Mouse (Mus musculus) neural tube, embryonic 15.5 days (tissue): ENCODE measurements around the gene Hsd17b11. TPM values are rescaled to one million over a fixed set of nuclear protein-coding genes. Genes with fewer than 3 reads are reported as not detected.

Experiments used
- ATAC-seq: fragments of 200-750 bp; cut with Nextera tagmentation; 2 replicates; pipeline ENCODE4 v1.8.0; 2017; ENCODE audit warnings: mild to moderate bottlenecking, moderate TSS enrichment, moderate library complexity; ENCODE audit not compliant: low FRiP score
- H3K27ac ChIP-seq: fragments of 300-500 bp; sonication (generic); replicated peaks from 2 replicates; pipeline ENCODE4 v1.5.1; 2015; ENCODE audit warnings: mild to moderate bottlenecking, inconsistent platforms
- H3K27me3 ChIP-seq: fragments of 300-500 bp; sonication (generic); replicated peaks from 2 replicates; pipeline ENCODE4 v1.6.1; 2015; ENCODE audit warnings: inconsistent platforms
- H3K36me3 ChIP-seq: fragments of 300-500 bp; sonication (generic); 2 replicates; pipeline ENCODE4 v1.6.1; 2015; ENCODE audit warnings: inconsistent platforms
- H3K4me1 ChIP-seq: fragments of 300-500 bp; sonication (generic); 2 replicates; pipeline ENCODE4 v1.6.1; 2015; ENCODE audit warnings: inconsistent platforms
- H3K4me2 ChIP-seq: fragments of 300-500 bp; sonication (generic); 2 replicates; pipeline ENCODE4 v1.6.1; 2015; ENCODE audit warnings: inconsistent platforms, mild to moderate bottlenecking, moderate library complexity
- H3K4me3 ChIP-seq: fragments of 300-500 bp; sonication (generic); replicated peaks from 2 replicates; pipeline ENCODE4 v1.5.1; 2015; ENCODE audit warnings: mild to moderate bottlenecking, inconsistent platforms
- H3K9ac ChIP-seq: fragments of 300-500 bp; sonication (generic); replicated peaks from 2 replicates; pipeline ENCODE4 v1.6.1; 2015; ENCODE audit warnings: mild to moderate bottlenecking, inconsistent platforms
- H3K9me3 ChIP-seq: fragments of 300-500 bp; sonication (generic); replicated peaks from 2 replicates; pipeline ENCODE4 v1.6.1; 2016; ENCODE audit warnings: inconsistent platforms
- WGBS: fragments of 180-500 bp; shearing (Covaris S2); methylation state at CpG from one replicate; pipeline ENCODE4 v1.1.7; 2015; ENCODE audit warnings: mixed read lengths; 5-methylcytosine and 5-hydroxymethylcytosine counted together
- polyA plus RNA-seq: library from polyadenylated mRNA; unstranded; fragments of >200 nt; fragmentation: Nextera tagmentation; extraction: Ambion mirVana; gene quantifications from 2 replicates; pipeline ENCODE4 v1.2.1, GENCODE M21; 2015

Hsd17b11 gene
- polyA plus RNA-seq = 4.3 TPM in 2 replicates

DNA sequence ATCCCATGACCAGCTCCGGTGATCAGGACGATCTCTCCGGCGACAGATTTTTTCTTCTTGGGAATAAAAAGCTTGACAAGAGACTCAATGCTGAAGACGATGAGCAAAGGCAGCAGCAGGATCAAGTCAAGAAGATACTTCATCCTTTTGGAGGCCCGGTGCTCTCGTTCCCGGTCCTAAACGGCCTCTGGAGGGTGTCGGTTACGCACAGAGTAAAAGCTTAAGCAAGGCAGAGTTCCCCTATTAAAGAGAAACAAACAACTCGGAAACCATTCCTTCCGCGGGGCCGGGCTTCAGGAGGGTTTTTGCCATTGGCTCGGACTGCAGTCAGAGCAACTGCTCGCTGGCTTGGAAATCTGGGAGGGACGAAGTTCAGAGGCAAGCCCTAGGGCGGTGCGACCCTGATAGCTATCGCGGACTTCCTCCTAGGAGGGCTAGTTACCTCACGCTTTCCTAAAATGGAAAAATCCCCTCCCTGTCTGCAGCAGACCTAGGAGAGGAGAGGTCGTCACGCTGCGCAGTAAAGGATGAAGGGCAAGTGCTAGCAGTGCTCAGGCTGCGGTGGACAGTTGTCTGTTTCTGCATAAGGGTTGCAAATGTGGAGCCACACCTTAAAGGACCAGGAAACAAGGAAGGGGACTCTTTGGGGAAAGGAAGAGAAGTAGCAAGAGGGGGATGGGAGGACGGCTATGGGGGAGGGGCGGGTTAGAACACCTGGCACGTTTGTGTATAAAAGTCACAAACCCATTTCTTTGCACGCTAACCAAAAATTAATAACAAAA, at the start of gene Hsd17b11:
Hsd17b11 (minus strand) TSS at position 323 of the 782 bp plus-strand sequence.
- Histone ChIP-seq H3K27ac (peak within 1 kb of the TSS; percentile 79), H3K36me3 (no peaks in the 10 kb centered on the region), H3K4me1 (peaks cover 28% of the 10 kb centered on the region), H3K4me2 (peak within 1 kb of the TSS; percentile 91), H3K9ac (peak within 1 kb of the TSS; percentile 58), H3K4me3 (peak within 1 kb of the TSS; percentile 53), H3K9me3 (no peaks in the 10 kb centered on the region), H3K27me3 (0 out of 2 replicates have a peak, but pooled peaks cover 4% of the 10 kb centered on the region)
- peak; percentile 85 for ATAC-seq
- 2% methylated on average over 31 of the region's 31 CpGs for WGBS

DNA sequence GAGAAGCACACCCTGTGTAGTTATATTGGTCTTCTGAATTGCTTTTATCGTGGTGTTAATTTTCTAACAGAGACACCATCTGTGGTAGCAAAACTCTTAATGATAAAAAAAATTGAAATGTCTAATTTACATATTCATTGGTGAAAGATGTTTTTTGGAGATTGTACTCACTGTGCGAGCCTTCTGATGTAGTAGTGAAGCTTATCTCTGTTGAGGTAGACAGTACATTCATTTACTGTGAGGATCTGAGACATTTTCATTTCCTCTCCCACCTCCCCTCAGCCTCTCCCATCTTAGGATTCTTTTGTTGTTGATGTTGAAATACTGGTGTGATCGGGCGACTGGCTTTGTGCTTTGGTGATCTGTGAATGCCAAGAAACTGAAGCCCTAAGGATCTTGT, 49.3 kb upstream of the Hsd17b11 start:
- no peak overlapping the region for H3K4me3 ChIP-seq
- no peak for ATAC-seq
- H3K27me3 ChIP-seq = no peaks in the 10 kb centered on the region
- H3K27ac ChIP-seq = 0 out of 2 replicates have a peak overlapping the region, but pooled peaks have one; percentile 11
- H3K9me3 ChIP-seq = no peaks in the 10 kb centered on the region
- no peak overlapping the region for H3K4me2 ChIP-seq
- WGBS = 66% methylated on average over 4 of the region's 4 CpGs
- H3K9ac ChIP-seq = no peak overlapping the region
- peaks cover 14% of the 10 kb centered on the region for H3K4me1 ChIP-seq
- H3K36me3 ChIP-seq = no peaks in the 10 kb centered on the region

DNA sequence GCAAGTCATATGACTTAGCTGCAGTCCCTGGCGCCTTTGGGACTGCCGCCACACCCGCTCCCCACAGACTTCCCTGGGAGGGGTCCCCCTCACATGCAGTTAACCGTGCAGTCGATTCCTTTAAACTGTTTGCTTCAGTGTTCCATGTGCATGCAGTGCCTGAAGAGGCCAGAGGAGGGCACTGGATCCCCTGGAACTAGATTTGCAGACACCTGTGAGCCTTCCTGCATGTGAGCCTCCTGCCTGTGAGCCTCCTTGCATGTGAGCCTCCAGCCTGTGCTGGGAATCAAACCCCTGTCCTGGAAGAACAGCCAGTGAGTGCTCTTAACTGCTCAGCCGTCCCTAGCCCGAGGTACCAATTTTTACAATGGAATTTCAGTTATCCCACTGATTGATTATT, 47.0 kb upstream of the Hsd17b11 start:
- H3K36me3 ChIP-seq = peaks cover 6% of the 10 kb centered on the region
- no peak overlapping the region for H3K4me3 ChIP-seq
- peaks cover 6% of the 10 kb centered on the region for H3K4me1 ChIP-seq
- H3K4me2 ChIP-seq = no peak overlapping the region
- no peak for ATAC-seq
- no peaks in the 10 kb centered on the region for H3K9me3 ChIP-seq
- 88% methylated on average over 7 of the region's 7 CpGs for WGBS
- no peaks in the 10 kb centered on the region for H3K27me3 ChIP-seq
- H3K27ac ChIP-seq = no peak overlapping the region
- no peak overlapping the region for H3K9ac ChIP-seq

DNA sequence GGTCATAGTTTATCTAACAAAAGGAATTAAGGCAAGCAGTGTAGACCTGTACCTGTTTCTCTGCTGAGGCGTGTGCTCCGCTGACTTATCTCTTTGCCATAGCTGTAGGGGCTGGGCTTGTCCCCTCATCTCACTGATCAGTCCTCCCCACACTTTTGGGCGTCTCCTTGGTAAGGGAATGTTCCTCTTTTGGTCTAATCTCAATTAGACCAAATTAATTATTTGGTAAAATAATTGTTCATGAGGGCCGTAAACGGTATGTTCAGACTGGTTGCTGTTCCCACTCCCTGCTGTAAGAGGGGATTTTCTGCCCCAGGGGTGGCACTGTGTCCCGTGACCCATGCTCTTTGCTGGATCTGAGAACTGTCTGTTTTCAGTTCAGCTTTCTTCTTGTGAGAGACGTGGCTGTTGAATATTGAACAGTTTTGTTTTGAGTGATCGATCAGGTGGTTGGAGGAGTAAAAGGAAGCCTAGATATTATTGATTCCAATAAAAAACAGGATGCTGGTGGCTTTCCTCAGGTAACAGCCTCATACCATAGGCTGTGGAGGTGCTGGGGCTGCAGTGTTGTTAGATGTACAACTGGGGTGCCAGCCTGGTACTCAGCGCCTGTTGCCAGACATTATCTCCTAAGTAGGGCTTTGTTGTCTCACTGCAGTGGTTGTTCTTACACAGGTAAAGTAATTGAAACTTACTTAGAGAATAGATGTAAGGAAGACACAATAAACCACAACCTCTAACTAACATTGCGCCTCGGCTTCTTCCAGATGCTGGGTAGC, 41.2 kb upstream of the Hsd17b11 start:
- Histone ChIP-seq H3K4me1 (peaks cover 7% of the 10 kb centered on the region; the same call in 1 of the 2 replicates), H3K9me3 (no peaks in the 10 kb centered on the region), H3K9ac (no peak overlapping the region), H3K27me3 (no peaks in the 10 kb centered on the region), H3K27ac (no peak overlapping the region), H3K36me3 (peaks cover 39% of the 10 kb centered on the region), H3K4me2 (no peak overlapping the region), H3K4me3 (no peak overlapping the region)
- WGBS = 91% methylated on average over 11 of the region's 11 CpGs
- no peak for ATAC-seq

DNA sequence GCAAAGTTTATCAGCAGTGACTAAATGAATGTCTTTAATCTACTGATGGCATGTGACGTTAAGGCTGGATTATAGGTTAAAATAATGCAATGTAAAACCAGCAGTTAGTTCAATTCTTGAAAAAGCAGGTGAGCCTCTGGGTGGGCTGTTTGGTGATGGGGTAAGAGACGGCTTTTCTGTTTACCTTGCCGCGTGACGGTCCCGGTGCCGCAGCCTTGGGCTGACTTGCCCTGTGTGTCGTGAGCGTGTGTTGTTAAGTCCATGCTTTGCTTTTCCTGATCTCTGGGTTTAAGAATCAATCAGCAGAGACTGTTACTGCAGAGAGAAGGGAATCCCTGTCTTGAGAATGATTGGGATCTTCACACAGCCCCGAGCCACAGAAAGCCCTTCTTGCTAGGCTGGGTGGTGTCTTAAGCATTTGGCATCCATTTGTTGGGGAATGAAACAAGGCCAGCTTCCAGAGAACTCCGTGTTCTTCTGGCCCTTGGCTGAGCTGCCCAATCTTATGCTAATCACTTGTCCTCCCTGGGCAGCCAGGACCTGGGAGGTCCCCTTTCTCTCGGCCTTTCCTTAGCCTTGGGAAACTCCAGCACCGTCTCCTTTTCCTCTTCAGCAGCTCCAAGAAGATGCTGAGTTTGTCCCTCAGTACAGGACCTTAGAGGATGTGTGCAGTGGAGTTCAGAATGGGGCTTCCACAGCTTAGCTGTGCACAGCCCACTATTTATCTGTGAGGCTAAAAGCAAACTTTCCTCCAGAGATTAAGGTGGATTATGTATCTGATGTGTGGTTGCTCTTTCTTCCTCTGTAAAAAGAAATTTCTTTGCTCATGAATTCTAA, 40.4 kb upstream of the Hsd17b11 start:
- Histone ChIP-seq H3K9me3 (no peaks in the 10 kb centered on the region), H3K4me2 (no peak overlapping the region), H3K36me3 (peaks cover 39% of the 10 kb centered on the region), H3K27me3 (no peaks in the 10 kb centered on the region), H3K4me3 (no peak overlapping the region), H3K9ac (no peak overlapping the region), H3K4me1 (peaks cover 7% of the 10 kb centered on the region; the same call in 1 of the 2 replicates), H3K27ac (no peak overlapping the region)
- no peak for ATAC-seq
- WGBS = 85% methylated on average over 13 of the region's 13 CpGs

DNA sequence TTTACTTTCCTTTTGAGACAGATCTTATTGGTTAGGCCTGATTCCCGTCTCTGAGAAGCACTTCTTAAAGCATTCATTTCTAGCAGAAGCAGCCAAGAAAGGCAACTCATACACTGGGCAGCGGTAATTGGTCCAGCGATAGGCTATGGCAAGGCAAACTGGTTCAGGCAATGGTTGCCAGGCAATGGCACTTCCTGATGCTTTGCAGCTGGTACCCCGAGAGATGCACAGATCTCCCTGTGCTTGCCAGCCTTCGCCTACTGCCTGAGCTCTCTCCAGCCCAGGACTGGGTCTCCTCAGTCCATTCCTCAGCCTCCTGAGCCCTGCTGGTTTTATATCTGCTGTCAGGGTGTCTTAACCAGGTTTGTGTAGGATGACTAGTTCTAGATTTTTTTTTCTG, 38.7 kb upstream of the Hsd17b11 start:
- Histone ChIP-seq H3K4me1 (peaks cover 7% of the 10 kb centered on the region; the same call in 1 of the 2 replicates), H3K9ac (no peak overlapping the region), H3K9me3 (no peaks in the 10 kb centered on the region), H3K4me2 (no peak overlapping the region), H3K4me3 (no peak overlapping the region), H3K36me3 (peaks cover 39% of the 10 kb centered on the region), H3K27ac (0 out of 2 replicates have a peak overlapping the region, but pooled peaks have one; percentile 18), H3K27me3 (no peaks in the 10 kb centered on the region)
- 68% methylated on average over 5 of the region's 5 CpGs for whole genome bisulfite sequencing
- no peak for ATAC-seq

DNA sequence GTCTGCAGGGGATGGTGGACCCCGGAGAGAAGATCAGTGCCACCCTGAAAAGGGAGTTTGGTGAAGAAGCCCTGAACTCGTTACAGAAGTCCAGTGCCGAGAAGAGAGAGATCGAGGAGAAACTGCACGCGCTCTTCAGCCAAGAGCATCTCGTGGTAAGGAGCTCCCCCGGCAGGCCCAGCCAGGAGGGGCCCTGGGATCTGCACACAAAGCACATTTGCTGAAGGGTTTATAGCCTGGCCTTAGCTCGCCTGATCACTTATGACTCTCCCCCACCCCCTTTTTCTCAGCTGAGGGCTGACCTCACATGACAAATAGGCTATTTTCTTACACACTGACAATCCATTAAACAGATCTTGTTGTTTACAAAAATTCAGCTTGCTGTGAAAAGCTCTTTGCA, 37.9 kb upstream of the Hsd17b11 start:
- Histone ChIP-seq H3K27me3 (no peaks in the 10 kb centered on the region), H3K4me3 (no peak overlapping the region), H3K4me1 (peaks cover 7% of the 10 kb centered on the region; the same call in 1 of the 2 replicates), H3K9me3 (no peaks in the 10 kb centered on the region), H3K4me2 (no peak overlapping the region), H3K36me3 (peaks cover 36% of the 10 kb centered on the region), H3K27ac (0 out of 2 replicates have a peak overlapping the region, but pooled peaks have one; percentile 18), H3K9ac (no peak overlapping the region)
- peak; percentile 69; the same call in 1 of the 2 replicates for ATAC-seq
- WGBS = 39% methylated on average over 9 of the region's 9 CpGs

DNA sequence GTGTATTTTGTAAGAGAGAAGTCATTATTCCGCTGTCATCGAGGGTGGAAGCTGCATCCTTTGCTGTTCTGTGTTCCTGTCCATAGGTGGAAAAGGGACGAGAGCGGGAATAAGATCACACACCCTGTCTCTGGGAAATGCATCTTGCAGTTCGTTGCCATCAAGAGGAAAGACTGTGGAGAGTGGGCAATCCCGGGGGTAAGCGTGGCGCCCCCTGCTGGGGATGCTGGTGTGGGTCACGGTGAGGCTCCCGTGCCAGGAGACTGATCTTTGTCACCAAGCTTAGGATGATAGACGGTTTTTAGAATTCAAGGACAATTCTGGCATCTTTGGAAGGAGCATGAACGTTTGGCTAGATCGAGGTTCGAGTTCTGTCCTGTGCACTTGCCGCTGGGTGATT, 36.3 kb upstream of the Hsd17b11 start:
- H3K9me3 ChIP-seq = no peaks in the 10 kb centered on the region
- peaks cover 7% of the 10 kb centered on the region; the same call in 1 of the 2 replicates for H3K4me1 ChIP-seq
- WGBS = 70% methylated on average over 15 of the region's 15 CpGs
- peaks cover 32% of the 10 kb centered on the region for H3K36me3 ChIP-seq
- no peak overlapping the region for H3K4me2 ChIP-seq
- no peaks in the 10 kb centered on the region for H3K27me3 ChIP-seq
- no peak for ATAC-seq
- H3K27ac ChIP-seq = no peak overlapping the region
- no peak overlapping the region for H3K9ac ChIP-seq
- no peak overlapping the region for H3K4me3 ChIP-seq

DNA sequence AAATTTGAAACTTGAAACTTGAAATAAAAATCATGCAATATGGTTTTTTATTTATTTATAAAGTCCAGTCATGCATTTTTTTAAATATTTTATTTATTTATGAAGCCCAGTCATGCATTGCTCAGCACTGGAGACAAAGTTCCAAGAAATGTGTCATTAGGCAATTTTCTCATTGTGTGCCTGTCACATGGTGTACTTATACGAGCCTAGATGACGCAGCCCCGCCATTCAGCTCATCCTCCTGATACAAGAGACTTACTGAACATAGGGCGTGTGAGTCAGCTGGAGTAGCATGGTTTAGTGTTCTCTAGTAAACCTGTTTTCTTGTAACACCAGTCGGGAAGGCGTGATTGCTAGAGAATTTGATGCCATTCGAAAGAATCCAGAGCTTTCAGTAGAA, 34.6 kb upstream of the Hsd17b11 start:
- no peak overlapping the region for H3K9ac ChIP-seq
- H3K4me2 ChIP-seq = no peak overlapping the region
- WGBS = 86% methylated on average over 7 of the region's 7 CpGs
- no peaks in the 10 kb centered on the region for H3K9me3 ChIP-seq
- H3K27ac ChIP-seq = no peak overlapping the region
- peaks cover 27% of the 10 kb centered on the region for H3K36me3 ChIP-seq
- no peaks in the 10 kb centered on the region for H3K27me3 ChIP-seq
- H3K4me1 ChIP-seq = peaks cover 7% of the 10 kb centered on the region; the same call in 1 of the 2 replicates
- ATAC-seq = no peak
- no peak overlapping the region for H3K4me3 ChIP-seq

DNA sequence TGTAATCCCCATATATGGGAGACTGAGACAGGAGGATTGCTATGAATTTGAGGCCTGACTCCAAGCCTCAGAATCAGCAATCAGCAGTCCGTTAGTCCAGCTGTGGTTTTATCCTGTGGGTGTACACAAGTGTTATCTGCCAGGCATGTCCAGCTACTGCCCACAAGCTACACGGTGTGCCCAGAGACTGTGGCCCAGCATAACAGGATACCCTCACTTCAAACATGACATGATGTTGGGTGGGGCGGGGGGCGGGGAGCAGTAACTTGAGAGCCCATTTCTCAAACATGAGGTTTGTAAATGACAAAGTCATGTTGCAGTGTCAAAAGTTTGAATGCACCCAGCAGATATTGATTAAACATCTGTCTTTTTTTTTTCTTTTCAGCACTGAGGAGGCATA, 34.1 kb upstream of the Hsd17b11 start:
- Histone ChIP-seq H3K36me3 (peaks cover 27% of the 10 kb centered on the region), H3K4me2 (no peak overlapping the region), H3K9ac (no peak overlapping the region), H3K4me1 (peaks cover 7% of the 10 kb centered on the region; the same call in 1 of the 2 replicates), H3K4me3 (no peak overlapping the region), H3K27me3 (no peaks in the 10 kb centered on the region), H3K9me3 (no peaks in the 10 kb centered on the region), H3K27ac (no peak overlapping the region)
- no peak for ATAC-seq
- WGBS = 96% methylated on average over 4 of the region's 4 CpGs

DNA sequence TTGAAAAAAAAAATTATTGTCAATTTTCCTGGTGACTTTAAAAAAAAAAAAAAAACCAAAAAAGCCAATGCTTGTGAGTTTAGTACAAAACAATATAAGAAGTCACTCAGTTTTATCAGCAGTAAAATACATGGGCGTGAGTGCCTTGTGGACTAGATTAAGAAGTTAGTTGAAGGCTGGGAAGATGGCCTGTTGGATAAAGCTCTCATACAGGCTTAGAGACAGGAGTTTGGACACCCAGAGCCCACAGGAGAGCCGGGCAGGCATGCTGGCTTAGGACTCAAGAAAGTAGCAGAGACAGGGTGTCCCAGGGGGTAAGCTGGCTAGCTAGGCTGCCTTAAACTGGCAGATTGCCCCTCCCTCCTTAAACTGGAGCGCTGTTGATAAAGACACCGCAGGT, 33.2 kb upstream of the Hsd17b11 start:
- WGBS = 97% methylated on average over 4 of the region's 4 CpGs

More for the DNA sequence above, 33.2 kb upstream of the Hsd17b11 start:
- no peak overlapping the region for H3K4me3 ChIP-seq
- ATAC-seq = no peak
- no peak overlapping the region for H3K9ac ChIP-seq
- H3K4me1 ChIP-seq = peaks cover 7% of the 10 kb centered on the region; the same call in 1 of the 2 replicates
- H3K9me3 ChIP-seq = no peaks in the 10 kb centered on the region
- no peak overlapping the region for H3K4me2 ChIP-seq
- no peaks in the 10 kb centered on the region for H3K27me3 ChIP-seq
- peaks cover 28% of the 10 kb centered on the region for H3K36me3 ChIP-seq
- H3K27ac ChIP-seq = no peak overlapping the region
